Mouse (Mus musculus) R1 (cell line): ENCODE data around the gene Zfp692.

ENCODE experiments used
- DNase-seq: peaks from one replicate; pipeline ENCODE4 v3.0.0-alpha.2; 2018; ENCODE audit warnings: low read depth, low spot score

Zfp692 gene

DNA sequence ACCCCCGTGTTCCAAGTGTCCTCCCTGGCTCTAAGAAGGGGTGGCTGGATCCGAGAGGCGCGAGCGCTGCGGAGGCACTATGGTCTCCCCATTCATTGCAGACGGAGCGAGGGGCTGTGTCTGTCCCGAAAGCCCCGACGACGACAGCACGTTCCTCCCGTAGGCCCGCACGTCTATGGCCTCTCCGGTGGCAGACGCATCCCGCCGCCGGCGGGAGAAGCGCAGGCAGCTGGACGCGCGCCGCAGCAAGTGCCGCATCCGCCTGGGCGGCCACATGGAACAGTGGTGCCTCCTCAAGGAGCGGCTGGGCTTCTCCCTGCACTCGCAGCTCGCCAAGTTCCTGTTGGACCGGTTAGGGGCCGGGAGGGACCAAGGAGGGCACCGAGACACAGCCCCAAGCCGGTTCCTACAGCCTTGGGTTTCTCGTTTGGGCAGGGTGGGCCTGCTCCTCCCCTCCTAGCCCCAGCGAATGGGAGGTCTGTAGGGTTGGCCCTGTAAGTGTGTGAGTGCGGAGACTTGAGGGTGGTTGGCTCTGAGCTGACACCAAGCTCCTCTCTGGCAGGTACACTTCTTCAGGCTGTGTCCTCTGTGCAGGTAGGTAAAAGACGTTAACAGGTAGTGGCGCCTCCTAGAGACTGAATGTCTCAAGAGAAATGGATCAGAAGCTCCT lies 677 bp downstream of the Zfp692 start:
- DNase-seq: peak; percentile 91

DNA sequence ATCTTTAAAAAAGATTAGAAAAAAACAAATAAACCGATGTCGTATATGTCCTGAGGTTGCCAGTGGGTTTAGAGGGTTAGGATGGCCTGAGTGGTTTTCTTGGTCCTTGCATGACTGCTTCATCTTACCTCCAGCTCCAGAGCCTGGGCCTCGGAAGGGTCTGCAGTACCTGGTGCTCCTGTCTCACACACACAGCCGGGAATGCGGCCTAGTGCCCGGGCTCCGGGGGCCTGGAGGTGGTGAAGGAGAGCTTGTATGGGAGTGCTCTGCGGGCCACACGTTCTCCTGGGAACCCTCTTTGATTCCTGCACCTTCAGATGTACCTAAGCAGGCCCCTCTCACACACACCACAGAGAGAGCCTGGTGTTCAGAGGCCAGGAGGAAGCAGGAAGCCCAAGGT lies 1.8 kb downstream of the Zfp692 start:
- no peak for DNase-seq

DNA sequence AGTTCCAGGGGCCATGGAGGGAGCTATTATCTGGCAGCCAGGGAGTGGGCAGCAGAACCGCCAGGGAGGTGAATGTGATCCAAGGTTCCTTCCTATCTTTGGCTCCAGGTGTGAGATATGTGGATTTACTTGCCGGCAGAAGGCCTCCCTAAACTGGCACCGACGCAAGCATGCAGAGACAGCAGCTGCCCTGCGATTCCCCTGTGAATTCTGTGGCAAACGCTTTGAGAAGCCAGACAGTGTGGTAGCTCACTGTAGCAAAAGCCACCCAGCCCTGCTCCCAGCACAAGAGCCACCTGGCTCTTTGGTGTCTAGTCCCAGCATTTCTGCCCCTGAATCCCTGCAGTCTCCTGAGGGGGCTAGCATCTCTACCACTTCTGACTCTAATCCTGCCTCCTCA lies 7.2 kb downstream of the Zfp692 start:
- DNase-seq: no peak

DNA sequence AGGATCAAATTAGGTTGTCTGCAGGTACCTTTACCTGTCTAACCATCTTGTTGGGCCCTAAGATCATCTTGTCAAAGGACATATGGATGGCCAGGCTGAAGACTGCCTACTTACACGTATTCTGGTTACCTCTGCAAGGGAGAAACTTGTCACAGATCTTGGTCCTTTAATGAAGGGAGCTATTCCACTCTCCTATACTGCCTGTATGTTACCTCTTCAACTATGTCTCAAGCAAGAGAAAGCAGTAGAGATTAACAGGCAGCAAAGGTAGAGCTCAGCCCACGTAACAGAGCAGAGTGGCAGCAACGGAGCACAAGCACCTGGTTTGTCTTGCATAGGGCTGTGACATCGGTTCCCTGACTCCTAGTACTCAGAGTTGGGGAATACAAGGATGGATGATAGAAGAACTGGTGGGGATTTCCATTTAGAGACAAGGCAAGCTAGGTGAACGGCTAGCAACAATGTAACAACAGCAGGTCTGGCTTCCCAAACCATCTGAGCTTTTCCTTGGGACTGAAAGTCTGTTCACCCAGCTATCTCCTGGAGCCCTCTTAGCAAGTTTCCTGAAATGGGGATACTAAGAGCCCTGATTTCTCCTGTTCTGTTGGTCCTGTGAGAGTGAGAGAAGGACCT lies 8.8 kb downstream of the Zfp692 start:
- no peak for DNase-seq

DNA sequence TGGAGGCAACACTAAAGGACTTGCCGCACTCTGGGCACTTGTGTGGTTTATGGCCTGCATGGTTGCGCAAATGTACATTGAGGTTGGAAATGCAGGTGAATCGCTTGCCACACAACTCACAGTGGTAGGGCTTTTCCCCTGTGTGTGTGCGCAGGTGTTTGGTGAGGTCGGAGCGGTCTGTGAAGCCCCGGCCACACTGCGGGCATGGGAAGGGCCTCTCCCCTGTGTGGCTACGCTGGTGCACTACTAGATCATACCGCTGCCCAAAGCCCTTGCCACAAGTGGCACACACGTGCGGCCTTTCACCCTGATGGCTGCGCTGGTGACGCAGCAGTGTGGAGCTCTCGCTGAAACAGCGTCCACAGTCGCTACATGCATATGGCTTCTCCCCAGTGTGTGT lies 9.5 kb downstream of the Zfp692 start:
- peak; percentile 44 for DNase-seq

DNA sequence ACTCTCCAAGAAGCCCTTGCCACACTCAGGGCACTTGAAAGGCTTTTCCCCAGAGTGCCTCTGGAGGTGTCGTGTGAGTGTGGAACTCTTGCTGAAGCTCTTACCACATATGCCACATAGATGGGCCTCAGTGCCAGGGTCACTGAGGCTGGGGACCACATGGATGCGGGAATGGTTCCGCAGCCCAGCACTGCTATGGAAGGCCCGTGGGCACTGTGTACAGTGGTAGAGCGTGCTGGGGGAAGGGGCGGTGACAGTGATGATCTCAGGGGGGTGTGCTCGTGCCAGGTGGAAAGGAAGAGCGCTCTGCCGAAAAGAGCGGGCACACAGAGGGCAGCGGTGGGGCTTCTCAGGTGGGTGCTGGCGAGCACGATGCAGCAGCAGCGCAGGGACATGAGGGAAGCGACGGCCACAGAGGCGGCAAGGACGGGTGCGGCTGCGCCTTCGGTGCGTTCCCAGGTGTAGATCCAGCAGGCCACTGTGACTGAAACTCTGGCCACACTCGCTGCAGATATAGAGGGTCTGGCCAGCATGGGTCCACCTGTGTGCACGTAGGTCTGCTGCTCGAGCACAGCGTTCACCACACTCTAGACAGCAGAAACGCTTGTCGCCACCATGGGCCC lies 10.0 kb downstream of the Zfp692 start:
- DNase-seq: no peak

- DNase-seq: peak; percentile 92
These were observed 16.1 kb downstream of the Zfp692 start for GRCm38 (mm10) chr11:58322824-58323569.

GRCm38 (mm10) chr11:58323570-58324340 lies 16.9 kb downstream of the Zfp692 start:
- no peak for DNase-seq

DNA sequence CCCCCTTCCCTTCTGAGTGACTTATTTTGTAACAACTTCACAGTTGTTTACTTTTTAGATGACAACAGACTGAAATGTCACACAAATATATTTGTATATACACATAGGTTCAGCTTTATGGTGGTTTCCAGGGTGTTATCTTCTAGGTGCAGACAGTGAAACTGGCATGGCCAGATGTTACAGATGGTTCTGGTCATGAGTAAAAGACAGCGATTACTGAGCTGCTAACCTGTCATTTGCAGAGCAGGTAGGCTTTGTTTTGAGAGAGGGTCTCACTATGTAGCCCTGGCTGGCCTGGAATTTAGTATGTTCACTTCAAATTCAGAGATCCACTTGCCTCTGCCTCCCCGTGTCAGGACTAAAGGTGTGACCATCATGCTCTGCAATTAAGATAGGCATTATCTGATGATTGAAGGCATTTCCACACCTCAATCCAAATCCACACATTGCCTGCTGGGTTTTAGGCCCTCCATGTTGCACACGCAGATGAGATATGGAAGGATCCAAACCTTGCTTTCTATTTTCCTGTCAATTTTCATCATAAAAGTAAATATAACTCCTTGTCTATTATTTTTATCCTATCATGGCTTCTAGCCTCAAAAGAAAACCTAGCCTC lies 17.9 kb downstream of the Zfp692 start:
- no peak for DNase-seq

GRCm38 (mm10) chr11:58326781-58327180 lies 19.9 kb downstream of the Zfp692 start:
- DNase-seq: peak; percentile 56

DNA sequence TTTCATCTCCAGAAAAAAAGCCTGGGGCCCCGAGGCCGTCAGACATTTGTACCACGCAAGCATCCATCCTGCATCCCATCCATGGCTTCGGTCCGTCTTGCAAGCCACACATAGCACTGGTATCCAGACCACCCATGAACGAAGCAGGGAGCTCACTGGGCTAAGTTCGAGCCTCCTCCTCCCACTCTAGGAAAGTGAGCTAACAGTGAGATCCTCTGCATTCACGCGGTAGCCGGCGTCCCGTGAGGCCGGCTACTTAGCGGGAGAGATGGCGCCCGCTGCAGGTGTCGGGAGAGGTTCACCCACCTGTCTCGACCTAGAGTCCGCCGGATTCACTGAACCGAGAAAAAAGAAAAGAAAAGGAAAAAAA lies 23.0 kb downstream of the Zfp692 start:
- peak; percentile 70 for DNase-seq

DNA sequence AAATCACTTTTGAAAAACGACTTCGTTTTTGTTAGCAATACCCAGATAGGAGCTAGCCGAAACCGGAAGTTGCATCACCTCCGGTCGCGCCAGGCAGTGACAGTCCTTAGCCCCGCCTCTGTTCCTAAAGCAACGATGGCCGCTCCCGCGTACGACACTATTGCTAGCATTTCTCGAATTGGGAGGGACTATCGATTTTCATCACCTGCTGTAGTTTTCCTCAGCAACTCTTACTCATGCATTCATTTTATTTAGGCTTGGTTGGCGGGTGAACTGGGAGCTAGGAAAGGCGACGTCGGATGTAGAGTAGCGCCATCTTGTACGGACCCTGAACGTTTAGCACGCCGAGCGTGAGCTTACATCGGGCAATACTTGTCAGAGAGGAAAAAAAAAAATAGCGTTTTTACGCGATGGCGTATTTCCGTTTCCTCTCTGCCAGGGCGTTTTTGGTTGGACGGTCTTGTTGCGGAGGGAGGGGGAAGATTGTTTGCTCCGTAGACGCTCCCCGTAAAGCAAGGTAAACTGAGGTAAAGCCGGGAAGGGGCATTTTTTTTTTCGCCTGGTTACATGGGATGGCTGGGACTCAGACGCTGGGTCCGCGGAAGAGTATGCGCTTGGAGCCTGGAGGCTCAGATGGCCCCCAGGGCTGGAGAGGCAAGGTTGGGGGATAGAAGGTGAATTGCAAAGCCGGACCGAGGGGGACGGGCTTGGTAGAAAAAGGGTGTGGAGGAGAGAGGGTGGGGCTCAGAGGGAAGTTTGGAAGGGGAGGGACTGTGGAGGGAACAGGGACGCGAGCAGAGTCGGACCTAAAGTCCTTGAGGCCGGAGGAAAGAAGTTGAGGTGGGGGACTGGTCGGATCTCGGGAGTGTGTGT lies 23.6 kb downstream of the Zfp692 start, which contains the start of the genes Zfp672 and Sh3bp5l:
TSS of gene Zfp672 (minus strand) at position 64 of the 873 bp plus-strand sequence.
TSS of gene Sh3bp5l (plus strand) at position 449 of the 873 bp plus-strand sequence.
- peak; percentile 98 for DNase-seq

DNA sequence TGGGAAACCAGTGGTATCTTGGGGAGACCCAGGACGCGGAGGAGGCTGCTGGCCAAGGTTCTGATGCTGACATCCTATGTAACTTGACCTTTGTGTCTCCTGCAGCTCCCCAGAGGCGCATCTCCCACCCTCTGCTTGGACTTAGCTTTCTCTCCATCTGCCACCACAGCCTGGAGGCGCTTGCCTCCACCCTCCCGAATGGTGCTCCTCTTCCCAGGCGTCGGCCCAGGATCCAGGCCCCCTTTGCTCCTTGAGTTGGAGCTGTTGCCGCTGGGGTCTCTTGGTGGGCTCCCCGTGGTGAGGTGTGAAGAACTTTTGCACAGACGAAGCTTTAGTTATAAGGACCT lies 24.3 kb downstream of the Zfp692 start:
- DNase-seq: no peak

- no peak for DNase-seq
These were observed 24.7 kb downstream of the Zfp692 start for GRCm38 (mm10) chr11:58331546-58331945.

GRCm38 (mm10) chr11:58334746-58335145 lies 27.9 kb downstream of the Zfp692 start:
- no peak for DNase-seq

DNA sequence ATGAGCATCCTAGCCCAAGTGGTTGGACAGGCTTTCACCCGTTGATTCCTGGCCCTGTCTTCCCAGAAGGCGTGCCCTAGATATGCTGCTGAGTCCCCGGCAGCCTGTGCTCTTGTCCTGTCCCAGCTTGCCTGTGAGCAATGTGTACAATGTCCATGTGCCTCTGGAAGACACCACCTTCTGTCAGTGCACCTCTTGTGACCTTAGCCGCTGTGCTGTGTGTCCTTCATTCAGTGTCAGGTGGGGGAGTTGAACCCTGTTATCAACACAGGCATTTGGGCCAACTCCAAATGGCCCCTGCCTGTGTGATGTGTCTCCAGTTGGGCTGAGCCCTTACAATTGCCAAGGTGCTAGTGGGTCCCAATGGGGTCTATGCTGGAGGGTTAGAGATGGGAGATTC lies 39.9 kb downstream of the Zfp692 start:
- no peak for DNase-seq

DNA sequence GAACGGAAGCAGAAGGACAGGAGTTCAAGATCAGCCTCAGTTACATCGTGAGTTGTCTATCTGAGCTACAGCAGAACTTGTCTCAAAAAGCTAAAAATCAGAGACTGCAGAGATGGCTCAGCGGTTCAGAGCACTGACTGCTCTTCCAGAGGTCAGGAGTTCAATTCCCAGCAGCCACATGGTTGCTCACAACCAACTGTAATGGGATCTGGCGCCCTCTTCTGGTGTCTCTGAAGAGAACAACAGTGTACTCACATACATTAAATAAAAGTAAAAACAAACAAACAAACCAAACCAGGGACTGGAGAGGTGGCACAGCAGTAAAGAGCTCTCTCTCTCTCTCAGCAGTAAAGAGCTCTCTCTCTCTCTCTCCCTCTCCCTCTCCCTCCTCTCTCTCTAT lies 43.8 kb downstream of the Zfp692 start:
- DNase-seq: peak; percentile 76

DNA sequence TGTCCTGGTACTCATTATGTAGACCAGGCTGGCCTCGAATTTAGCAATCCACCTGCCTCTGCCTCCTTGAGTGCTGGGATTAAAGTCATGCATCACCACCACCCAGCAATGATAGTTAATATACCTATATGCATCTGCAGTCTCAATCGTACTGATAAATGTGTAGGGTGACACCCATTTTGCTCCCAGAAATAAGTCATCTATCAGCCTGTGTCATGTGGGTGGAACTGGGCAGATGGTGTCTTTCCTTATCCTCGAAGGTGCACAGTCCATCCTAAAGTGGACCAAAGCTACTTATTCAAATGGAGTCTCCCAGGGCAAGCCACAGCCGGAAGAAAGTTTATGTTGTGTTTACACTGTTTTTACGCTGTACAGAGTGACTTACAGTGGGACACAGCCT lies 44.3 kb downstream of the Zfp692 start:
- no peak for DNase-seq

DNA sequence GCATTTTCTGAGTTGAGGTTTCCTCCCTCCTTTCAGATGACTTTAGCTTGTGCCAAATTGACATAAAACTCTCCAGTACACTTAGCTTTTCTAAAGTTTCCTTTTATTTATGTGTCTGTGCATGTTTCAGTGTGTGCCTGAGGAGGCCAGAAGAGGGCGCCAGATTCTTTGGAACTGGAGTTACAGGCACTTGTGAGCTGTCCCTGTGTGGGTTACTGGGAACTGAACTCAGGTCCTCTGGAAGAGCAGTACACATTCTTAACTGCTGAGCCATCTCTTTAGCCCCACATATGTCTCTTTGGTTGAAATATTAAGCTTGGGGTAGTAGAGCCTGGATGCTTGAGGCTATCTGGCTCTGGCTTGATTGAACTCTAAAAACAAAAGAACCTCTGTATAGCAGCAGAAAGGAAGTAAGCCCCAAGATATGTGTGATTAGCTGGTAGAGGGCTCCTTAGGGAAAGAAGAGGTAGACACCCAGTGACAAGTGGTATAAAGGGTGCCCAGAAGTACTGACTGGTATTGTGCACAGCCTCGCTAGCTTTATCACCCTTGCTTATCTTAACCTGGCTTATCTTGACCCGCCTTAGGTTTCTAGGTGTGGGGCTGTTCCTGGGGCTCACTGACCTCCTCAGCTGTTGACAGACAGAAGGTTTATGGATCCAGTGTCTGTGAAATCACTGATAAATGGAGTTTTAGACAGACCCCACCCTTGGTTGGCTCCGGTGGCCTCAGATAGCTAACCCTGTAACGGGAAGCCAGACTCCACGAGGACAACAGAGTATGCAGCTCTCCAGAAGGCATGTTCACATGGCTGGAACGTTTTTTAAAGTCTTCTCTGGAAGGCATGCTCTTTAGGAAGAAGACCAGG lies 46.0 kb downstream of the Zfp692 start:
- peak; percentile 69 for DNase-seq
